Mouse (Mus musculus) midbrain, embryonic 13.5 days (tissue): ENCODE measurements around the gene Rab5if. TPM values are rescaled to one million over a fixed set of nuclear protein-coding genes. Genes with fewer than 3 reads are reported as not detected.
"Not testable (repeated sequence)": the region's sequence is repeated elsewhere in the genome, so short reads cannot be mapped to it uniquely, and the experiment has no call there.

ENCODE experiments used
- ATAC-seq: fragments of 200-750 bp; cut with Nextera tagmentation; 2 replicates; pipeline ENCODE4 v1.8.0; 2017; ENCODE audit warnings: mild to moderate bottlenecking, moderate TSS enrichment, moderate library complexity
- H3K27ac ChIP-seq: fragments of 300-500 bp; sonication (generic); 2 replicates; pipeline ENCODE4 v1.5.1; 2015; ENCODE audit warnings: inconsistent platforms, mild to moderate bottlenecking, moderate library complexity
- H3K27me3 ChIP-seq: fragments of 300-500 bp; sonication (generic); 2 replicates; pipeline ENCODE4 v1.6.1; 2015; ENCODE audit warnings: mild to moderate bottlenecking, inconsistent platforms
- H3K36me3 ChIP-seq: fragments of 300-500 bp; sonication (generic); 2 replicates; pipeline ENCODE4 v1.6.1; 2015; ENCODE audit warnings: mild to moderate bottlenecking, inconsistent platforms
- H3K4me1 ChIP-seq: fragments of 300-500 bp; sonication (generic); replicated peaks from 2 replicates; pipeline ENCODE4 v1.6.1; 2015; ENCODE audit warnings: inconsistent platforms
- H3K4me2 ChIP-seq: fragments of 300-500 bp; sonication (generic); replicated peaks from 2 replicates; pipeline ENCODE4 v1.6.1; 2015; ENCODE audit warnings: moderate library complexity, mild to moderate bottlenecking, inconsistent platforms
- H3K4me3 ChIP-seq: fragments of 300-500 bp; sonication (generic); replicated peaks from 2 replicates; pipeline ENCODE4 v1.5.1; 2015; ENCODE audit warnings: mild to moderate bottlenecking, inconsistent platforms
- H3K9ac ChIP-seq: fragments of 300-500 bp; sonication (generic); replicated peaks from 2 replicates; pipeline ENCODE4 v1.6.1; 2015; ENCODE audit warnings: mild to moderate bottlenecking, inconsistent platforms
- H3K9me3 ChIP-seq: fragments of 300-500 bp; sonication (generic); 2 replicates; pipeline ENCODE4 v1.6.1; 2016; ENCODE audit warnings: mild to moderate bottlenecking, inconsistent platforms
- WGBS: fragments of 180-500 bp; shearing (Covaris S2); methylation state at CpG from one replicate; pipeline ENCODE4 v1.1.7; 2015; 5-methylcytosine and 5-hydroxymethylcytosine counted together
- polyA plus RNA-seq: library from polyadenylated mRNA; unstranded; fragments of >200 nt; fragmentation: Nextera tagmentation; extraction: Ambion mirVana; gene quantifications from 2 replicates; pipeline ENCODE4 v1.2.1, GENCODE M21; 2015

The Rab5if gene
- polyA plus RNA-seq, result 143 and 158 TPM in 2 replicates

DNA sequence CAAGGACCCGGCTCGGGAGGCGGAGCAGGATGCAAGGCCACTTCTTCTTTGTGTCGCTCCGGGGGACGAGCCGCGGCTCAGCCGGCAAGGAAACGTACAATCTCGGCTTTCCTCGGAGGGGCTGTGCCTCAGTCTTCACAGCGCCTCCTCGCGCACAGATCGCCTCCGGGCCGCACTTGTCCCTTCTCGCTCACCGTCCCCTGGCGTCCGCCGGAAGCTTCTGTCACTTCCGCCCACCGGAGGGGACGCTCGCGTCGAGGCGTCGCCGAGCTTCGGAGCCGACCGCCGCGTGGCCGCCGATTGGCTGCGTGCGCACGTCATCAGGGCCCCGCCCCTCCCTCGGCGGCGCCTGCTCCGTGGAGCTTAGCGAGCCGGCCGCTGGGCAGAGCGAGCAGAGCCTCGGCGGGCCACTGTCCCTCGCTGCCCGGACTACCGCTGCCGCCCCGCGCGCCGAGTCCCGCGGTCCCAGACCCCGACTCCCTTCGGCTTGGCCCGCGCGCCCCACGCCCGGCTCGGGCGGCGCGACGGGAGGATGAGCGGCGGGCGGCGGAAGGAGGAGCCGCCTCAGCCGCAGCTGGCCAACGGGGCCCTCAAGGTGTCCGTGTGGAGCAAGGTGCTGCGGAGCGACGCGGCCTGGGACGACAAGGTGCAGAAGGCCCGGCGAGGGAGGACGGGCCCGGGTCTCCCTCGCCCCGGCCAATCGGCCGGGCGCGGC lies at the start of gene Rab5if:
Gene Rab5if (plus strand): TSS at position 357 of the 715 bp plus-strand sequence.
- H3K9ac ChIP-seq, result peak within 1 kb of the TSS; percentile 85
- H3K27ac ChIP-seq, result peak within 1 kb of the TSS; percentile 90
- ATAC-seq, result peak; percentile 96
- peak within 1 kb of the TSS; percentile 61 for H3K4me3 ChIP-seq
- peaks cover 37% of the 10 kb centered on the region for H3K36me3 ChIP-seq
- H3K9me3 ChIP-seq, result no peaks in the 10 kb centered on the region
- peaks cover 29% of the 10 kb centered on the region for H3K4me1 ChIP-seq
- H3K4me2 ChIP-seq, result peak within 1 kb of the TSS; percentile 92
- H3K27me3 ChIP-seq, result no peaks in the 10 kb centered on the region
- WGBS, result under 1% methylated on average over 98 of the region's 98 CpGs

GRCm38 (mm10) chr2:156814344-156814801 lies 48.6 kb upstream of the Rab5if start:
- Histone ChIP-seq H3K27me3 (no peaks in the 10 kb centered on the region), H3K4me1 (peaks cover 24% of the 10 kb centered on the region), H3K9ac (peak overlapping the region; percentile 44; the same call in 1 of the 2 replicates), H3K9me3 (no peaks in the 10 kb centered on the region), H3K36me3 (no peaks in the 10 kb centered on the region), H3K27ac (peak overlapping the region; percentile 35; the same call in 1 of the 2 replicates), H3K4me2 (0 out of 2 replicates have a peak overlapping the region, but pooled peaks have one; percentile 12), H3K4me3 (no peak overlapping the region)
- WGBS, result 12% methylated on average over 8 of the region's 8 CpGs
- no peak for ATAC-seq

DNA sequence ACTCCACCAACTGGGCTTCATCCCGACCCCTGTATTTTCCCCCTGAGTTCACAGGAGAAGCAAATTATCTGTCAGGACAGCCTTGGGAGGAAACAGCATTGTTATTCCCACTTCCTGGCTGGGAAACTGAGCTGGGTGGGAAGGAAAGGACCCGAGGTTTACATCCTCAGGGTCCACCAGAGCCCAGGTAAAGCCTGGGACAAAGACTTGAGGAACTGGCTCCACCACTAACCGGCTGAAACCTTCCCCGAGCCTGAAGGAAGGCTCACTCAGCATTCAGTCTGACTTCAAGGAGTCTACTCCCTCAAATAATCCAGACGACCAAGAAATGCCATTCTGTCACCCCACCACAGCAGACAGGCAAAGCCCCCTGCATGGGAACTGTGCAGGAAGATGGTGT lies 48.0 kb upstream of the Rab5if start:
- Histone ChIP-seq H3K27me3 (no peaks in the 10 kb centered on the region), H3K9me3 (no peaks in the 10 kb centered on the region), H3K36me3 (no peaks in the 10 kb centered on the region), H3K27ac (0 out of 2 replicates have a peak overlapping the region, but pooled peaks have one; percentile 35), H3K4me3 (no peak overlapping the region), H3K4me1 (peaks cover 24% of the 10 kb centered on the region), H3K9ac (0 out of 2 replicates have a peak overlapping the region, but pooled peaks have one; percentile 44), H3K4me2 (no peak overlapping the region)
- 41% methylated on average over 5 of the region's 5 CpGs for whole genome bisulfite sequencing
- ATAC-seq, result no peak

DNA sequence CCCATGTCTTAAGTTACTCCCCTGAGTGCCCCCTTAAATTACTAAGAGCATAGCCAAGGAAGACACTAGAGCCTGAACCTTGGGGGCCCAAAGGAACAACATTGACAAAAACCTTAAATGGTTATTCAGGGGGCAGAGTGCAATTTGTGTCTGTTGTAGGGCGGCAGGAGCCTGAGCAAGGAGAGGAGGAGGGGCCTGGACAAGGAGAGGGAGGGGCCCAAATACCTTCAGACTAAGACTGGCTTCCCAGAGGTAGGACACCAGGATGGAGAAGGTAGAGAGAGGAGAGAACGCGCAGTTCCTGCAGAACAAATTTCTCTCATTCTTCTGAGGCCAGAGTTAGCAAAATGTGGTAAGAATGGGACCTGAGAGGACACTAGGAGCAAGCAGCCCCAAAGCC lies 47.5 kb upstream of the Rab5if start:
- Histone ChIP-seq H3K27ac (no peak overlapping the region), H3K36me3 (no peaks in the 10 kb centered on the region), H3K4me1 (peaks cover 24% of the 10 kb centered on the region), H3K27me3 (no peaks in the 10 kb centered on the region), H3K9ac (no peak overlapping the region), H3K9me3 (no peaks in the 10 kb centered on the region), H3K4me2 (no peak overlapping the region), H3K4me3 (no peak overlapping the region)
- ATAC-seq, result no peak
- 58% methylated on average over 3 of the region's 3 CpGs for WGBS

DNA sequence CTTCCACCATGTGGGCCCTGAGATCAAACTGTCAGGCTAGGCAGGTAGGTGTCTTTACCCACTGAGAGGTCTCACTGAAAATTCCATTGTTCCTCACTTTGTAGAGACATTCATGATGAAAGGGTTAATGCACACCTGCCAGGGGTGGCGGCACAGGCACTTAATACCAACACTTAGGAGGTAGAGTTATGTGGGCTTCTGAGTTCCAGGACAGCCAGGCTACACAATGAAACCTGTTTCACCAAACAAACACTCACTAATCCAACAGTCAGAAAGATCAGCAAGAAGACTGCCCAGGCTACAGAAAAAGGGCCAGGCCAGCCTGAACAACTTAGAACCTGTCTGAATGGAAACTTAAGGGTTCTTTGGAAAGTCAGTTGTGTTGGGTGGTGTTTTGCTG lies 46.8 kb upstream of the Rab5if start:
- Histone ChIP-seq H3K4me2 (no peak overlapping the region), H3K9me3 (no peaks in the 10 kb centered on the region), H3K4me1 (peaks cover 24% of the 10 kb centered on the region), H3K27ac (no peak overlapping the region), H3K27me3 (no peaks in the 10 kb centered on the region), H3K36me3 (no peaks in the 10 kb centered on the region), H3K9ac (no peak overlapping the region), H3K4me3 (no peak overlapping the region)
- no peak for ATAC-seq
- WGBS, result 63% methylated on average over 1 of the region's 1 CpGs

DNA sequence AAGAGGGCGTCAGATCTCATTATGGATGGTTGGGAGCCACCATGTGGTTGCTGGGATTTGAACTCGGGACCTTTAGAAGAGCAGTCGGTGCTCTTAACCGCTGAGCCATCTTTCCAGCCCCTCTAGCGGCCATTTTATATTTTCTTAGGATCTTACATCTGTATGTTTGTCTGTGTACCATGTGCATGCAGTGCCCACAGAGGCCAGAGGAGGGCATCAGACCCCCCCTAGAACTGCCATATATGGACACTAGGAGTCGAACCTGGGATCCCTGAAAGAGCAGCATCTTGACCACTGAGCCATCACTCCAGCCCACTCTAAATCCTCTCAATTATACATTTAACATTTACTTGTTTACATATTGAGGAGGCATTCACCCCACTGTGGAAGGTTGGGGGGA lies 37.8 kb upstream of the Rab5if start:
- H3K27me3 ChIP-seq, H3K27ac ChIP-seq, H3K4me2 ChIP-seq, H3K9ac ChIP-seq, H3K4me1 ChIP-seq, H3K9me3 ChIP-seq, ATAC-seq, H3K36me3 ChIP-seq, H3K4me3 ChIP-seq: not testable (repeated sequence)
- WGBS, result 90% methylated on average over 6 of the region's 6 CpGs

DNA sequence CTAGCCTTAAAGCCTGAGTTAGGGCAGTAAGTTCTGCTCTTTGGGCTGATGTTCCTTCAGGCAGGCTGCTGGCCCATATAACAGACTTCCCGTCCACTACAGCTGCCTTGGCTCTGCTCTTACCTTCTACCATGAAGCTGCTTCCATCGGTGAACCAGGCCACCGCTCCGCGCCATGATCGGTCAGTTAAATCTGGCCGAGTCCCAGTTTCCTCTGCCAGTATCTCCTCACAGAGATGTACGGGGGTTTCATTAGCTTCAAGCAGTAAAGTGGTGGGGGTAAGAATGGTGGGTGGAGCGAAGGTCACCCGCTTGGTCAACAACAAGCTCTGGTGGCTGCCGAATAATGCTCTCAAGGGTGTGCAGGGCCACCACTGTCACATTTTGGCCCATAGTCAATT lies 28.6 kb upstream of the Rab5if start:
- H3K4me1 ChIP-seq, result peaks cover 3% of the 10 kb centered on the region
- peaks cover 11% of the 10 kb centered on the region for H3K9me3 ChIP-seq
- no peak overlapping the region for H3K27ac ChIP-seq
- peaks cover 37% of the 10 kb centered on the region for H3K36me3 ChIP-seq
- H3K27me3 ChIP-seq, result no peaks in the 10 kb centered on the region; the same call in 1 of the 2 replicates
- no peak overlapping the region for H3K4me3 ChIP-seq
- 96% methylated on average over 11 of the region's 11 CpGs for WGBS
- no peak overlapping the region for H3K4me2 ChIP-seq
- no peak overlapping the region for H3K9ac ChIP-seq
- ATAC-seq, result no peak

DNA sequence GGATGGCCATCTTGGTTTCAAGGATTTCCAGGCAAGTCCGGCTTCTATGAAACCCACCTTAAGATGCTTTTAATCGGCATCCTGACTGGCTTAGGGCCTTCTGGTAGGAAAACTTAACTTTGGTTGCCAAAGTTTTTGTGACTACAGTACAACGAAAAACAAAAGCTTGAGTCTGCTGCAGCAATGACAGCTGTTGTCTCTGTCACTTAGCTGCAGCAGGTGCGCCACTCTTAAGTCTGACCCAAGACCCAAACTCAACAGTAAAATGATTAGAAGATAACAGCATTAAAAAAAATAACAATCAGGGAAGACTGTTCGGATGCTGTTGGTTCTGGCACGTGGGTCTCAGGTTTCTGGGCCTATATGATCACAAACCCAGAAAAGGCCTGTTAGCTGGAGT lies 24.1 kb upstream of the Rab5if start:
- Histone ChIP-seq H3K4me2 (peak overlapping the region; percentile 98), H3K9me3 (no peaks in the 10 kb centered on the region), H3K4me3 (peak overlapping the region; percentile 73; the same call in 1 of the 2 replicates), H3K9ac (no peak overlapping the region), H3K27ac (no peak overlapping the region), H3K4me1 (peaks cover 48% of the 10 kb centered on the region), H3K36me3 (peaks cover 14% of the 10 kb centered on the region), H3K27me3 (peaks cover 14% of the 10 kb centered on the region; the same call in 1 of the 2 replicates)
- WGBS, result 63% methylated on average over 6 of the region's 6 CpGs
- ATAC-seq, result no peak

DNA sequence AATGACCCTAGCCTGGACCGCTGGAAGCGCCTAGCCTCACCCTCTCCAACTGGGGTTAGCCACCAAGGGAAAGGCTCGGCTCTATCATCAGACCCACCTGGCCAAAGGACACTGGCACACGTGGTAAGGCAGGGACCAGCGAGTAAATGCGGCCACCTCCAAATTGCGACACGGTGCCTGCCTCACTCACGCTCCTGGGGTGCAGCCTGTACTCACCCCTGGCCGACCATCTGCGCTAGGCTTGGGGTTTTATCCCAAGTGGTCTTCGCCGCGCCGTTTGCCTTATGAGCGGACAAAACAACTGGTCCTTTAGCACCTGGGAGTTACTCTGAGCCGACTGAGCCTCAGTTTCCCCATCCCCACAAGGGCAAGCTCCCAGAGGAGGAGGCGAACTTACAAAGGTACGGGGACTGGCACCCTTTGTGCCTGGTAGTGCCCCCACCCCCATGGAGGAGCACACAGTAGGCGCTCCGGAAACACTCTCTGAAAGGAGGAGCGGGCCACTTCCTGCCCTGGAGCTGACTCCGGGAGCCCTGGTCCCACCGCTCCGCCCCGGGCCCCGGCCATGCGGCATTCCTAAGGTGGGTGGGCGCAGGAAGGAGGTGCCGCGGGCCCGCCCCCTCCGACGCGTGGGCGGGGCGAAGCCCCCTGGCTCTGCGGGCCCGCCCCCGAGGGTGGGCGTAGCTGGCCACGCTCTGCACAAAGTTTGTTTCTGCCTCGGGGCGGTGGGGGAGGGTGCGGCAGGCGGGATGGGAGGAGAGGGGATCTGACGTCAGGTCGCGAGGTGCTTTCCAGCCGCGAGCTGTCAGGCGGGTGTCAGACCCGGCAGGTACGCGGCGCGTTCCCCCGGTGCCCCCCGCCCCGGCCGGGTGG lies 23.4 kb upstream of the Rab5if start, which contains the start of gene Tgif2:
Gene Tgif2 (plus strand): TSS at position 689 of the 873 bp plus-strand sequence.
- H3K4me3 ChIP-seq, result peak within 1 kb of the TSS; percentile 73

DNA sequence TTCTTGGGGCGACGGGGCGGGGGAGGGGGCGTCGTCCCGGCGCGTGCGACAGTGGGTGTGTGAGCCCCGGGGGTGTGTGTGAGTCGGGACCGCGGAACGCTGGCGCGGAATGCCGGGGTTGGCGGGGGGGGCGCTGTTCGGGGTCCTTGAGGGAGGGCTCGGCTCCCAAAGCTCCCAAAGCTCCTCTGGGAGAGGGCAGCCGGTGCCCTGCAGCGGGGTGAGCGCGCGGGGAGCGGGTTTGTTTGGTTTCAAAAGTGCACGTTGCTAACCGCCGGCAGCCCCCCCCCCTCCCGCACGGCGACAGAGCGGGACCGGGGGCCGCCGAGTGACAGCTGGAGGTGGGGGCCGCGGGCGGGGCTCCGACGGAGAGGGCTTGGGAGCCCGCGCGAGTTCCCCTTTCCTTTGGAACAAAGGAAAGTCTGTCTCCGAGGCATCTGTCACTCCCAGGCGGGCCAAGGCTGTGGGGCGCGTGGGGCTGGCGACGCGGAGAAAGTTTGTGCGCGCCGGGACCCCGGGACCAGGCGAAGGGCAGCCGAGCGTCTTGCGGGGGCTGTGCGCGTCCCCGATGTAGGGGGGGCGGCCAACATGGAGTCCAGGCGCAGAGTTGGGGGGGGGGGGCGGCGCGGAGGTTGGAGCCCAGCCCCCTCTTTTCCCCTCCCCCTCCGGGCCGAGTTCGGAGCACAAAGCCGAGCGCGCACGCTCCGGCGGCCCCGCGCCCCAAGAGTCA lies 22.5 kb upstream of the Rab5if start:
- Histone ChIP-seq H3K9ac (peak overlapping the region; percentile 79), H3K36me3 (peaks cover 6% of the 10 kb centered on the region; the same call in 1 of the 2 replicates), H3K27me3 (peaks cover 14% of the 10 kb centered on the region; the same call in 1 of the 2 replicates), H3K4me1 (peaks cover 65% of the 10 kb centered on the region), H3K4me2 (peak overlapping the region; percentile 98), H3K9me3 (no peaks in the 10 kb centered on the region), H3K27ac (peak overlapping the region; percentile 84), H3K4me3 (peak overlapping the region; percentile 73)
- peak; percentile 48 for ATAC-seq
- 1% methylated on average over 64 of the region's 79 CpGs for WGBS

More for the DNA sequence above, 23.4 kb upstream of the Rab5if start, which contains the start of gene Tgif2:
- peaks cover 6% of the 10 kb centered on the region for H3K36me3 ChIP-seq
- no peaks in the 10 kb centered on the region for H3K9me3 ChIP-seq
- H3K27me3 ChIP-seq, result peaks cover 14% of the 10 kb centered on the region; the same call in 1 of the 2 replicates
- H3K4me1 ChIP-seq, result peaks cover 55% of the 10 kb centered on the region
- peak within 1 kb of the TSS; percentile 79 for H3K9ac ChIP-seq
- H3K27ac ChIP-seq, result peak within 1 kb of the TSS; percentile 84
- whole genome bisulfite sequencing, result 2% methylated on average over 61 of the region's 61 CpGs
- peak within 1 kb of the TSS; percentile 98 for H3K4me2 ChIP-seq
- ATAC-seq, result peak; percentile 80
